Mouse (Mus musculus): Measurements from ENCODE around the gene Fam155a.

- TF ChIP-seq POLR2A (IDR thresholded peaks at IDR 0.05; ENCODE audit: insufficient read length, low read depth), result no peak
- no peak for TF ChIP-seq MAX (IDR thresholded peaks at IDR 0.05; ENCODE audit: low read depth)
- TF ChIP-seq E2F4 (IDR thresholded peaks at IDR 0.05; ENCODE audit: insufficient read depth), result no peak
- no peak for TF ChIP-seq MYOD1 (IDR thresholded peaks at IDR 0.05; ENCODE audit: control insufficient read depth in 1 of 3, insufficient read length in 2 of 3, low read depth in 2 of 3)
- no peak for TF ChIP-seq POLR2AphosphoS2 (IDR thresholded peaks at IDR 0.05; ENCODE audit: insufficient read length, low read depth)
Measured at GRCm38 (mm10) chr8:9180686-9181315, 590.2 kb downstream of the Fam155a start.

Data from myocyte (in vitro differentiated cells).